Mouse (Mus musculus) olfactory bulb, adult 2 months (tissue): ENCODE data around the gene Gm45711.

Experiments used
- CTCF ChIP-seq: fragments of 200-500 bp; IDR thresholded peaks from 2 replicates; pipeline ENCODE4 v1.5.1; 2012; ENCODE audit warnings: low read depth, mild to moderate bottlenecking, low read length, moderate library complexity; ENCODE audit not compliant: insufficient read depth
- POLR2A ChIP-seq: fragments of 200-500 bp; IDR thresholded peaks from 2 replicates; pipeline ENCODE4 v1.6.1; 2012; ENCODE audit warnings: mild to moderate bottlenecking, low read depth, low read length, moderate library complexity; ENCODE audit not compliant: insufficient read depth

DNA sequence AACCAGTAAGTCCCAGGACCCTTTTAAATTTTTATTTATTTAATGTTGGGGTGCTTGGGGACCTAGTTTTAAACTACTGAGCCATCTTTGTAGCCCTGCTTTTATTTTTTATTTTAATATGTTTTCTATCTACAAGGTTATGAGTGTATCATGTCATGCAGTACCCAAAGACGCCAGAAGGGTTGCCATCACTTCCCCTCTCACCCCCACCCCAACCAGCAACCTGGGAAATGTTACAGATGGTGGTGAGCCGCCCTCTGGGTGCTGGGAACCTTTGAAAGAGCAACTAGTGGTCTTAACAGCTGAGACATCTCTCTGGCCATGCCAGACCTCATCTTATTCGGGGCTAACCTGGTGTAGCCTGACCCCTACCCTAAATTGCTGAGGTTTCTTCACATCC lies 28.0 kb upstream of the Gm45711 start:
- TF ChIP-seq POLR2A (no peak), CTCF (no peak)
